Mouse (Mus musculus): ENCODE results near the gene Cox6b1. TPM values are rescaled to one million over a fixed set of nuclear protein-coding genes. Genes with fewer than 3 reads are reported as not detected.

The Cox6b1 gene
- polyA plus RNA-seq, 1 experiment from 2014 or later: 700 TPM

- no peaks in the 10 kb centered on the region for H3K9me3 ChIP-seq (replicated peaks; ENCODE audit: control insufficient read depth, low read length)
- H3K27me3 ChIP-seq (ENCODE audit: control insufficient read depth, insufficient read depth, low read length): no peaks in the 10 kb centered on the region
- H3K36me3 ChIP-seq (replicated peaks; ENCODE audit: control insufficient read depth, insufficient read depth, low read depth, low read length): peaks cover 36% of the 10 kb centered on the region
- no peak overlapping the region for H3K27ac ChIP-seq (replicated peaks; ENCODE audit: low read depth, low read length)
- DNase-seq (ENCODE audit: low spot score): no peak
- no peaks in the 10 kb centered on the region for H3K4me1 ChIP-seq (ENCODE audit: control insufficient read depth, insufficient read depth, low read length)
- H3K4me2 ChIP-seq (ENCODE audit: low read depth, low read length): no peak overlapping the region
- no peak overlapping the region for H3K9ac ChIP-seq (replicated peaks; ENCODE audit: low read length)
- no peak for ATAC-seq (replicated peaks; ENCODE audit: insufficient number of reproducible peaks, low FRiP score, low TSS enrichment, low read depth)
- WGBS: 72% methylated on average over 2 of the region's 2 CpGs
- no peak overlapping the region for H3K4me3 ChIP-seq (ENCODE audit: low read depth, low read length)
These were observed 53.0 kb downstream of the Cox6b1 start for GRCm38 (mm10) chr7:30572969-30573368.

GRCm38 (mm10) chr7:30572389-30572788, 53.6 kb downstream of the Cox6b1 start:
- peaks cover 36% of the 10 kb centered on the region for H3K36me3 ChIP-seq (replicated peaks; ENCODE audit: control insufficient read depth, insufficient read depth, low read depth, low read length)
- H3K4me1 ChIP-seq (ENCODE audit: control insufficient read depth, insufficient read depth, low read length): no peaks in the 10 kb centered on the region
- no peak overlapping the region for H3K9ac ChIP-seq (replicated peaks; ENCODE audit: low read length)
- H3K9me3 ChIP-seq (replicated peaks; ENCODE audit: control insufficient read depth, low read length): no peaks in the 10 kb centered on the region
- H3K27ac ChIP-seq (replicated peaks; ENCODE audit: low read depth, low read length): no peak overlapping the region
- H3K27me3 ChIP-seq (ENCODE audit: control insufficient read depth, insufficient read depth, low read length): no peaks in the 10 kb centered on the region
- no peak for DNase-seq (ENCODE audit: low spot score)
- no peak overlapping the region for H3K4me3 ChIP-seq (ENCODE audit: low read depth, low read length)
- WGBS: 95% methylated on average over 5 of the region's 5 CpGs
- H3K4me2 ChIP-seq (ENCODE audit: low read depth, low read length): no peak overlapping the region
- ATAC-seq (replicated peaks; ENCODE audit: insufficient number of reproducible peaks, low FRiP score, low TSS enrichment, low read depth): no peak

- WGBS: 94% methylated on average over 11 of the region's 11 CpGs
These were observed 58.4 kb downstream of the Cox6b1 start for GRCm38 (mm10) chr7:30567555-30567954.

More at GRCm38 (mm10) chr7:30567555-30567954, 58.4 kb downstream of the Cox6b1 start:
- H3K27ac ChIP-seq (replicated peaks; ENCODE audit: low read depth, low read length): no peak overlapping the region
- H3K4me3 ChIP-seq (ENCODE audit: low read depth, low read length): no peak overlapping the region
- H3K9me3 ChIP-seq (replicated peaks; ENCODE audit: control insufficient read depth, low read length): no peaks in the 10 kb centered on the region
- H3K36me3 ChIP-seq (replicated peaks; ENCODE audit: control insufficient read depth, insufficient read depth, low read depth, low read length): peaks cover 13% of the 10 kb centered on the region
- H3K4me1 ChIP-seq (ENCODE audit: control insufficient read depth, insufficient read depth, low read length): no peaks in the 10 kb centered on the region
- no peak overlapping the region for H3K4me2 ChIP-seq (ENCODE audit: low read depth, low read length)
- H3K27me3 ChIP-seq (ENCODE audit: control insufficient read depth, insufficient read depth, low read length): no peaks in the 10 kb centered on the region
- no peak overlapping the region for H3K9ac ChIP-seq (replicated peaks; ENCODE audit: low read length)
- DNase-seq (ENCODE audit: low spot score) (no peak), ATAC-seq (replicated peaks; ENCODE audit: insufficient number of reproducible peaks, low FRiP score, low TSS enrichment, low read depth) (no peak)

Small RNAs within 50 kb of the gene (microRNA-seq; reads per million reads assigned to microRNA genes)
- gene Mir3569 (ENCODE audit: borderline number of aligned reads): not detected

Other genes starting within 250 kb of the Cox6b1 start
- gene Tyrobp, start 212.4 kb downstream of the Cox6b1 start, polyA plus RNA-seq (2014; fragmentation: Nextera tagmentation; extraction: Ambion mirVana): 16.9 and 17.9 TPM in 2 replicates
- gene Hcst, start 206.3 kb downstream of the Cox6b1 start, polyA plus RNA-seq (2014; fragmentation: Nextera tagmentation; extraction: Ambion mirVana): 0.72 TPM in 1 of 2 replicates, not detected in the other
- 1.6 TPM in 2 replicates for gene Nfkbid, start 204.4 kb downstream of the Cox6b1 start, polyA plus RNA-seq (2014; fragmentation: Nextera tagmentation; extraction: Ambion mirVana)
- 40.2 and 45.4 TPM in 2 replicates for gene Aplp1, start 180.6 kb downstream of the Cox6b1 start, polyA plus RNA-seq (2014; fragmentation: Nextera tagmentation; extraction: Ambion mirVana)
- gene Kirrel2, start 168.5 kb downstream of the Cox6b1 start, polyA plus RNA-seq (2014; fragmentation: Nextera tagmentation; extraction: Ambion mirVana): 0.45 and 0.84 TPM in 2 replicates
- 0.36 TPM in 1 of 2 replicates, not detected in the other for gene Nphs1, start 167.8 kb downstream of the Cox6b1 start, polyA plus RNA-seq (2014; fragmentation: Nextera tagmentation; extraction: Ambion mirVana)
- gene Prodh2, start 132.5 kb downstream of the Cox6b1 start, polyA plus RNA-seq (2014; fragmentation: Nextera tagmentation; extraction: Ambion mirVana): not detected in 2 replicates
- 11.5 and 14.7 TPM in 2 replicates for gene Arhgap33, start 91.1 kb downstream of the Cox6b1 start, polyA plus RNA-seq (2014; fragmentation: Nextera tagmentation; extraction: Ambion mirVana)
- 4.4 and 6.2 TPM in 2 replicates for gene Hspb6, start 74.0 kb downstream of the Cox6b1 start, polyA plus RNA-seq (2014; fragmentation: Nextera tagmentation; extraction: Ambion mirVana)
- gene Proser3, start 73.9 kb downstream of the Cox6b1 start, polyA plus RNA-seq (2014; fragmentation: Nextera tagmentation; extraction: Ambion mirVana): 13.0 and 13.7 TPM in 2 replicates
- 40.2 and 44.8 TPM in 2 replicates for gene Lin37, start 66.3 kb downstream of the Cox6b1 start, polyA plus RNA-seq (2014; fragmentation: Nextera tagmentation; extraction: Ambion mirVana)
- 99.9 and 102 TPM in 2 replicates for gene U2af1l4, start 62.9 kb downstream of the Cox6b1 start, polyA plus RNA-seq (2014; fragmentation: Nextera tagmentation; extraction: Ambion mirVana)
- gene Gm49396, start 62.8 kb downstream of the Cox6b1 start, polyA plus RNA-seq (2014; fragmentation: Nextera tagmentation; extraction: Ambion mirVana): 5.9 and 7.0 TPM in 2 replicates
- 108 and 110 TPM in 2 replicates for gene Psenen, start 62.5 kb downstream of the Cox6b1 start, polyA plus RNA-seq (2014; fragmentation: Nextera tagmentation; extraction: Ambion mirVana)
- 1.5 and 2.9 TPM in 2 replicates for gene Igflr1, start 60.7 kb downstream of the Cox6b1 start, polyA plus RNA-seq (2014; fragmentation: Nextera tagmentation; extraction: Ambion mirVana)
- gene Kmt2b, start 37.4 kb downstream of the Cox6b1 start, polyA plus RNA-seq (2014; fragmentation: Nextera tagmentation; extraction: Ambion mirVana): 7.2 and 8.4 TPM in 2 replicates
- 0.21 and 0.43 TPM in 2 replicates for gene Zbtb32, start 27.2 kb downstream of the Cox6b1 start, polyA plus RNA-seq (2014; fragmentation: Nextera tagmentation; extraction: Ambion mirVana)
- gene Upk1a, start 13.3 kb downstream of the Cox6b1 start, polyA plus RNA-seq (2014; fragmentation: Nextera tagmentation; extraction: Ambion mirVana): 0.14 and 0.35 TPM in 2 replicates
- gene Etv2, start 9.7 kb upstream of the Cox6b1 start, polyA plus RNA-seq (2014; fragmentation: Nextera tagmentation; extraction: Ambion mirVana): 0.20 TPM in 1 of 2 replicates, not detected in the other
- gene Rbm42, start 24.2 kb upstream of the Cox6b1 start, polyA plus RNA-seq (2014; fragmentation: Nextera tagmentation; extraction: Ambion mirVana): 108 and 118 TPM in 2 replicates
- 50.1 and 53.1 TPM in 2 replicates for gene Haus5, start 38.8 kb upstream of the Cox6b1 start, polyA plus RNA-seq (2014; fragmentation: Nextera tagmentation; extraction: Ambion mirVana)
- not detected in 2 replicates for gene Pmis2, start 45.5 kb upstream of the Cox6b1 start, polyA plus RNA-seq (2014; fragmentation: Nextera tagmentation; extraction: Ambion mirVana)
- gene 2200002J24Rik, start 72.8 kb upstream of the Cox6b1 start, polyA plus RNA-seq (2014; fragmentation: Nextera tagmentation; extraction: Ambion mirVana): not detected in 2 replicates
- gene Atp4a, start 86.1 kb upstream of the Cox6b1 start, polyA plus RNA-seq (2014; fragmentation: Nextera tagmentation; extraction: Ambion mirVana): 0.26 TPM in 1 of 2 replicates, not detected in the other
- 129 and 145 TPM in 2 replicates for gene Tmem147, start 103.4 kb upstream of the Cox6b1 start, polyA plus RNA-seq (2014; fragmentation: Nextera tagmentation; extraction: Ambion mirVana)
- 0.24 TPM in 1 of 2 replicates, not detected in the other for gene Gapdhs, start 117.5 kb upstream of the Cox6b1 start, polyA plus RNA-seq (2014; fragmentation: Nextera tagmentation; extraction: Ambion mirVana)
- gene Sbsn, start 125.3 kb upstream of the Cox6b1 start, polyA plus RNA-seq (2014; fragmentation: Nextera tagmentation; extraction: Ambion mirVana): 1.0 and 2.0 TPM in 2 replicates
- gene Dmkn, start 137.6 kb upstream of the Cox6b1 start, polyA plus RNA-seq (2014; fragmentation: Nextera tagmentation; extraction: Ambion mirVana): not detected in 2 replicates
- gene Krtdap, start 161.7 kb upstream of the Cox6b1 start, polyA plus RNA-seq (2014; fragmentation: Nextera tagmentation; extraction: Ambion mirVana): not detected in 2 replicates
- gene Ffar2, start 197.6 kb upstream of the Cox6b1 start, polyA plus RNA-seq (2014; fragmentation: Nextera tagmentation; extraction: Ambion mirVana): not detected in 2 replicates
- not detected in 2 replicates for gene Ffar3, start 230.0 kb upstream of the Cox6b1 start, polyA plus RNA-seq (2014; fragmentation: Nextera tagmentation; extraction: Ambion mirVana)
- gene Ffar1, start 235.4 kb upstream of the Cox6b1 start, polyA plus RNA-seq (2014; fragmentation: Nextera tagmentation; extraction: Ambion mirVana): not detected in 2 replicates

Measured in embryonic facial prominence, embryonic 11.5 days (tissue).